Mouse (Mus musculus) forebrain, embryonic 11.5 days (tissue): ENCODE data around the gene Gm20817. TPM values are rescaled to one million over a fixed set of nuclear protein-coding genes. Genes with fewer than 3 reads are reported as not detected.
"Not testable (repeated sequence)": the region's sequence is repeated elsewhere in the genome, so short reads cannot be mapped to it uniquely, and the experiment has no call there.

ENCODE experiments used
- ATAC-seq: fragments of 200-750 bp; cut with Nextera tagmentation; replicated peaks from 2 replicates; pipeline ENCODE4 v1.8.0; 2017; ENCODE audit warnings: moderate TSS enrichment; ENCODE audit not compliant: low FRiP score
- DNase-seq: peaks from one replicate; pipeline ENCODE4 v3.0.0-alpha.2; 2017; ENCODE audit warnings: low spot score
- H3K27ac ChIP-seq: fragments of 300-500 bp; sonication (generic); 2 replicates; pipeline ENCODE4 v1.5.1; 2014; ENCODE audit warnings: low read depth, low read length
- H3K27me3 ChIP-seq: fragments of 300-500 bp; sonication (generic); 2 replicates; pipeline ENCODE4 v1.6.1; 2014; ENCODE audit warnings: mild to moderate bottlenecking, low read length, mixed read lengths; ENCODE audit not compliant: control insufficient read depth, insufficient read depth
- H3K36me3 ChIP-seq: fragments of 300-500 bp; sonication (generic); 2 replicates; pipeline ENCODE4 v1.6.1; 2014; ENCODE audit warnings: mild to moderate bottlenecking, low read length, moderate library complexity, mixed read lengths; ENCODE audit not compliant: control insufficient read depth, insufficient read depth
- H3K4me1 ChIP-seq: fragments of 300-500 bp; sonication (generic); replicated peaks from 2 replicates; pipeline ENCODE4 v1.6.1; 2014; ENCODE audit warnings: low read length, mixed read lengths; ENCODE audit not compliant: control insufficient read depth, insufficient read depth
- H3K4me2 ChIP-seq: fragments of 300-500 bp; sonication (generic); 2 replicates; pipeline ENCODE4 v1.6.1; 2014; ENCODE audit warnings: low read depth, mild to moderate bottlenecking, low read length, moderate library complexity, mixed read lengths; ENCODE audit not compliant: severe bottlenecking
- H3K4me3 ChIP-seq: fragments of 300-500 bp; sonication (generic); 2 replicates; pipeline ENCODE4 v1.5.1; 2014; ENCODE audit warnings: low read depth, low read length
- H3K9ac ChIP-seq: fragments of 300-500 bp; sonication (generic); 2 replicates; pipeline ENCODE4 v1.6.1; 2014; ENCODE audit warnings: low read length
- H3K9me3 ChIP-seq: fragments of 300-500 bp; sonication (generic); 2 replicates; pipeline ENCODE4 v1.6.1; 2016; ENCODE audit warnings: low read length, mixed read lengths; ENCODE audit not compliant: control insufficient read depth
- WGBS: fragments of 180-500 bp; shearing (Covaris S2); extraction: QIAGEN DNeasy Blood & Tissue Kit; methylation state at CpG from one replicate; pipeline ENCODE4 v1.1.7; 2014; 5-methylcytosine and 5-hydroxymethylcytosine counted together
- polyA plus RNA-seq: library from polyadenylated mRNA; unstranded; fragments of >200 nt; fragmentation: Nextera tagmentation; extraction: Ambion mirVana; gene quantifications from 2 replicates; pipeline ENCODE4 v1.2.1, GENCODE M21; 2014

Gene Gm20817
- polyA plus RNA-seq, result not detected in 2 replicates

DNA sequence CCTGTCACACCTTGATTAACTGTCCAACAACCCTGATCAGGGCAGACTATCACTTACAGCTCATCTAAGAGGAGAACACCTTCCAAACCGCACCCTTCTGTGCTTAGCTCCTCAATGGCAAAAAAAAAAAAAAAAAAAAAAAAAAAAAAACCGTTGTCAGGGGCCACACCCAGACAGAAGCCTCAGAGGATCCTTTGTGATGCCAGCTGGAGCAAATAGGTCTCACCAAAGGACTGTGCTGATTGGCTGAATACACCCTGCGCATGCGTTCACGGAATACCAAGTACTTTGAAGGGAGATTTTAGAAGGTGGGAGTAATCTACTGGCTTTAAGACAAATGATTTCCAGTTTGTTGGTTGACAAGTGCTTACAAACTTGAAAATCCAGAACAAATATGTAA, at the start of gene Gm20817:
Gene Gm20817 (minus strand): TSS at position 101 of the 400 bp plus-strand sequence.
- WGBS, result no CpG with 5 or more reads among the region's 5 CpGs
- not testable (repeated sequence) for H3K36me3 ChIP-seq, ATAC-seq, H3K4me1 ChIP-seq, H3K9ac ChIP-seq, H3K4me2 ChIP-seq, H3K27me3 ChIP-seq, H3K4me3 ChIP-seq, H3K9me3 ChIP-seq, DNase-seq, H3K27ac ChIP-seq
